Mouse (Mus musculus) ES-CJ7 (cell line): ENCODE data around the gene Tnpo3.
A peak's percentile ranks its signal among the peaks of the same experiment; 100 is the strongest.

Experiments used
- DNase-seq: peaks from one replicate; pipeline ENCODE4 v3.0.0; 2011; ENCODE audit warnings: low read depth, low spot score

Tnpo3 gene

DNA sequence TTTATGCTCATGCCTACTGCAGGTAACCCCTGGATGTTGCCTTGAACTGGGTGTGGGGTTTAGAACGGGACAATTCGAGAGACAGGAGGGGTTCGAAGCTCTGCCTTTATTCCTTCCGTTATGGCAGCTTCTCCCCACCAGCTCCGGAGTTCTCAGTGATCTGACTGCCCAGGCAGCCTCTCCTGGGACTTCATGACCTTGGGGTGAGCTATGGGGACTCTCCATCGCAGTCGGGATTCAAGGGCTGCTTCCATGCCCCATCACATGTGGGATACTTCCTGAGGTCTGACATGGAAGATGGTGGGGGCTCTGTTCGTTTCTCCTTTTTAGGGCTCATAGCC, 81.6 kb downstream of the Tnpo3 start:
- DNase-seq = no peak

DNA sequence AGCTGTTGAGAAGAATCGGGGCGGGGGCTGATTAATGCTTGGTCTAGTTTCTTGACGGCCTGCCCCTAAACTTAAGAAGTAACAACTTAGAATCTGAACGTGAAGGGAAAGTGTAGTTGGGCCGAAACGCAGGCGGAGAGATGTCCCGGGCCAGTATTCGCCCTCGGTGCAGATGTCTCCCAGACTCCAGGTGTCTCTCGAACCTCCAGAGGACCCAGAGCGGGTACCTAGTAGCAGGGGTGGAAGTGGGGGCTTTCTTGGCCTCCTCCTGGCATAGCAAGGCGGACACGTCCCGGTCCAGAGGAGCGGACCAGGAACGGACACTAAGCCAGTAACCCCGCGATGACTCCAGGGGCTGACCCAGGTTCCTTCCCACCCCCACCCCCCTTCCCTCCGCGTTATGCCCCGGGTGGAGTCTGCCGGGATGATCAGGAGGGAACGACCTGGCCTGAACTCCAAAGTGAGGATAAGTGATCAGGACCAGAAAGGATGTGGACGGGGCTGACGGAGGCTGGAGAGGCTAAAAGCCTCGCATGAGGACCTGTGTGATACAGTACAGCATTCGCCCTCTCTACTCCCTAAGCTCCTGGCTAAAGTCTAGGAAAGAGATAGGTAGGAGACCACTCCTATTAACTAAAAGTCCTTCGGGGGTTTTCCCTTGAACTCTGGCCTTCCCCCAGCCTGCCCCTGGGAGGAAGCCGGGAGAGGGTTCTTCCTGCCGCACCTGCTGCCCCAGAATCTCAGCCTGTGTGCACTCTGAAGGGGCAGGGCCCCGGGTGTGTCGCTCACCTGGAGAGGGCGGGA, 82.1 kb downstream of the Tnpo3 start:
- no peak for DNase-seq

- peak; percentile 37 for DNase-seq
These were observed 83.1 kb downstream of the Tnpo3 start, which contains the start of gene Irf5 for GRCm38 (mm10) chr6:29526281-29527251. Gene Irf5, plus strand, starts transcription at chr6:29526625.

GRCm38 (mm10) chr6:29525256-29525655, 84.4 kb downstream of the Tnpo3 start:
- peak; percentile 71 for DNase-seq

GRCm38 (mm10) chr6:29524034-29524489, 85.6 kb downstream of the Tnpo3 start:
- no peak for DNase-seq

DNA sequence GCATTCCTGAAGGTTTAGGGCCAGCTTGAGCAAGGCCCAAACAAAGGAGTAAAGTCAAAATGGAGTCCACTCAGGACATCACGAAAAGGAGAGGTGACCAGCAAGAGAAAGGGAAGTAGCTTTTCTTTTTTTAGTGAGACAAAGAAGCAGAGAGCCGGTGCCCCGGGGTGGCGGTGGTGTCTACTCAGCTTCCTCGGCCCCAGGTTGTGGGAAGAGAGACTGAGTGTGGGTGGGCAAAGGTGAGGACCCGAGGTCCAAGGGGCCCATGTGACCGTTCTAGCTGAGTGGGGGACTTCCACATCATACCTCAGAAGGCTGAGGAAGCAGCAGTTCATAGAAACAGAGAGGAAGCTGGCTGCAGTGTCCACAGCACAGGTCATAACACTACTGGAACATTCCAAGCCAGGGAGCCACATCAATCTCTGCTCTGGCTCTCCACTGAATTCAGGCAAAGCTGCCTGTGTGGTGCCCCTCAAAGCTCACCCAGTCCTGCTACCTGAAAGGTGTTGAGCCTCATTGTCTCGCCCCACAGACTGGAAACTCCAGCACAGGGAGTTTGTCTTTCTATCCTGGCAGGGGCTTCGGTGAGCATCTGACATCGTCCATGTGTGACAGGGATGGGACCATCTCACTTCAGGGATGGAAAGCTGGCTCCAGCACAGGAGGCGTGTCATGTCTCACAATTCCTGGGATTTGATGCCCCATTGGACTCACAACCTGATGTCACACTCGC, 86.2 kb downstream of the Tnpo3 start:
- DNase-seq = no peak

DNA sequence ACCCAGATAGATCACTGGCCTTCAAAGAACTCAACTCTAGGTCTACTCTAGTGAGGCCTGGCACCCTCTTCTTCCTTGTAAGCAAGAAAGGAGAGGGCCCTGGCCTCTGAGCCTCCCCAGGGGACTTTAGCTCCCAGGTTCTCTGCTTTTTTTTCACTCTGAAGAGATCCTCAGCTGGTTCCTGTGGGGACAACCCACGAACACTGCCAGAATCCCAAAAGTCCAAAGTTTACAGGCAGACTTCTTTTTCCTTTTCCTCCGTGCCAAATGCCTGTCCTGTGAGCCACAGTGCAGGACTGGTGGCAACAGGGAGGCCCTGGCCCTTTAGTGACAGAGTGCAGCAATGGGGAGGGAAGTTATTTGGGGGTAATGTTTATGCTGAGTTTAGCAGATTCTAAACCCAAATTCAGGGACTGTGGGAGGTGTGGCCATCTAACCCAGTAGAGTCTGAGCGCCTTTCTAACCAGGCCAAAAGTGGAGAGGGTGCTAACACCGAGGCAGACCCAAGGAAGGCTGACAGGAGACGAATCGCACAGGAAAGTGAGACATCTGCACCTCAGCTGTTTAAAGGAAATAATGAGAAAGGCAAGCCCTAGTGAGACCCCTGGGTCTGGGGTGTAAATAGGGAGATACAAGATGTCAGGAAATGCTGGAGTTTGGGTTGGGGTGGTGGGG, 86.9 kb downstream of the Tnpo3 start:
- DNase-seq = no peak

DNA sequence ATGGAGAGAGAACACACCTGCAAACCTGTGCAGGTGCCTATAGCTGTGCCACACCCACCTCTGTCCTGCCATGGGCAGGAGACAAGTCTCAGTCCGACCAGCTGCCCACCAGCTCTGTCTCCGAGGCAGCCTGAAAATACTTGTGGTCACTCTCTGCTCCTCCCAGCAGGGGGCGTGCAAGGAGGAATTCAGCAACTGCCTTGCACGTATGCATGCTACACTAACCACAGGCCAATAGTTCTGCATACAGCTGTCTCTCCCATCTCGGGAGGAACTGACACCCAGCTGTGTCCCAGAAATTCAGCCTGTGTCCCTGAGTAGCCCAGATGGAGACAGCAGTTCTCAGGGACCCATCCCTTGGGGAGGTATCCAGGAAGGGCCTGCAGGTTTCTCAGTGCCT, 92.5 kb downstream of the Tnpo3 start:
- DNase-seq = peak; percentile 79

GRCm38 (mm10) chr6:29513284-29513683, 96.4 kb downstream of the Tnpo3 start:
- peak; percentile 43 for DNase-seq

- DNase-seq = peak; percentile 46
These were observed 100.6 kb downstream of the Tnpo3 start for GRCm38 (mm10) chr6:29509086-29509485.

DNA sequence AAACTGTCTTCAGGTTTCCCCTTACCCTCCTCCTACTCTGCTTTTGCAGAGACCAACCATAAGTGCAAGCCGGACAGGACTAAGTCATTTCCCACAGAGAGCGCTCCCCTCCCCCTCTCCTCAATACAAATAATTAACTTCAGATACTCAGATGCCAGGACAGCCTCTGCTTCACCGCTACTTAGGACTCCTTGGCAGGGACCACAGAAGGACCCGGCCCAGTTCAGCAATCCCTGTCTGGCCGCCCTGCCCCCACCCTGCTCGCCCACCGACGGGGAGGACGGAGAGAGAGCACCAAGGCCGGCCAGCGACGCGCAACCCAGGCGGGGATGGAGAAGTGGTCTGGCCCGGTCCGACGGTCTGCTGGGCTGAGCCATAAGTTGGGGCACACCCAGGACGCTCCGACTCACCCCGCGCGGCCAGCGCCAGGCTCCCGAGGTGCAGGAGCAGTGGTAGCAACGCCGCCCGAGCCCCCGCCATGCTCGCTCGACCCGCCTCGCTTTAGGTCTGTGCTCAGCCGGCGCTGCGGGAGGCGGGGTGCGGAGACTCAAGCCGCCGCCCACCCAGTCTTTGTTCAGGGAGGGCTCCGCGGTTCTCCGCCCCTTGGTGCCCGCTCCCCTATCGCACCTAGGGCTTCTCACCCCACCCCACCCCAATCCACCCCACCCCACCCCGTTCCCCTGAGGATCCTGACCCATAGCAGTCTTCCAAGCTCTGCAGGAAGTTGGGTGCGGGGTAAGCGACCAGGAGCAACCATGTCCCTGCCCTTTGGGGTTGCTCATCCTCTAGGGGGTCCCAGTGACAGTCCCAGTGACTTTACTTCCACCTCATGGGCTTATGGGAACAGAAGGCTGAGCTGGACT, 102.0 kb downstream of the Tnpo3 start, which contains the start of gene Kcp:
Gene Kcp (minus strand): TSS at position 506 of the 863 bp plus-strand sequence.
- DNase-seq = no peak

DNA sequence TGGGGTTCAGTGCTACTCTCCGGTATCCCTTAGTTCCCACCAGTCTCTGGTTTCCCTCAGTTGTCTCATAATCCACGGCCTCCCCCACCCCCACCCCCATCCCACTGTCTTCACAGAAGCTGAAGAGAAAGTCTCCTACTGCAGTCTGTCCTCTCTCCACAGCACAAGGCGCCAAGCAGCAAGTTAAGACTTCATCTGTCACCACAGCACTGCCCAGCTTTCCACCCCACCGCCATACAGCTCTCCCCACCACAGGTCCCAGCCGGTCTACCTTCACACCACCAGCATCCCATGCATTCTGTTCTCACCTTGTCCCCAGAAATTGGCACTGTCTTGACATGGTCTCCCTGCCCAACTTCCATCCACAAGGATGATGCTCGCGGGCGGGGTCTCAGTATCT, 102.9 kb downstream of the Tnpo3 start:
- DNase-seq = no peak

DNA sequence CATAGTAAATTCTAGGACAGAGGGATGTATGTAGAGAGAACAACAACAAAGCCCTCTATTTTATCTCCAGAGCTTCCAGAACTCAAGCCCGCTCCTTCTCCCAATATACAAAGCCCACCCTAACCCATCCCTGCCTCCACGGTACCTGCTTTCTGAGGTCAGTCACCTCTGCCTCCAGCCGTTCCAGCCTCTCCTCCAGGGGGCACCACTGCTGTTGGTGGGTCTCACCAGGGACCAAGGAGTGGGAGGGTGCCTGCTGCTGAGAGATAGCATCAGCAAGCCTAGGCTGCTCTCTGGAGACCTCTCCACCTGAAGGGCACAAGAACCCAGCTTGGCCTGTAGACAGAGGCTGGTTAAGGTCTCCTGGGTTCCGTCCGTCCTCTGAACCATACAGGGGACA, 104.2 kb downstream of the Tnpo3 start:
- no peak for DNase-seq

DNA sequence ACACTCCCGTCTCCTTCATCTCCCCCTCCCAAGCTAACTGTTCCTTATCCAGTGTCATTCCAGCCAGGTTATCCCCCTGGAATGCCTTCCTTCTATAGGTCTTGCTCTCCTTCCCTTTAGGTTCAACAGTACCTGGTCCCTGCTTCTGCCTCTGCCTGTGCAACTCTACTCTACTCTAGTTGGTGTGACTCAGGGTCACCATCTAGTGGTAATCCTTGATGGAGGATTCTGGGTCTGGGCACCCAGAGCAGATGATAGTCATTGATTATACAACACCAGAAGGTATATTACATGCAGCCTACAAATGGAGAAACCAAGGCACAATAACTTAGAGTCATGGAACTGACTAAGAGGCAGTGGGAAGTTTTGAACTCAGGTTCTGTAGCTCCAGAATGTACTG, 108.1 kb downstream of the Tnpo3 start:
- no peak for DNase-seq

GRCm38 (mm10) chr6:29500810-29501209, 108.9 kb downstream of the Tnpo3 start:
- no peak for DNase-seq

- DNase-seq = no peak
These were observed 109.5 kb downstream of the Tnpo3 start for GRCm38 (mm10) chr6:29500177-29500576.

GRCm38 (mm10) chr6:29497791-29498190, 111.9 kb downstream of the Tnpo3 start:
- DNase-seq = no peak

DNA sequence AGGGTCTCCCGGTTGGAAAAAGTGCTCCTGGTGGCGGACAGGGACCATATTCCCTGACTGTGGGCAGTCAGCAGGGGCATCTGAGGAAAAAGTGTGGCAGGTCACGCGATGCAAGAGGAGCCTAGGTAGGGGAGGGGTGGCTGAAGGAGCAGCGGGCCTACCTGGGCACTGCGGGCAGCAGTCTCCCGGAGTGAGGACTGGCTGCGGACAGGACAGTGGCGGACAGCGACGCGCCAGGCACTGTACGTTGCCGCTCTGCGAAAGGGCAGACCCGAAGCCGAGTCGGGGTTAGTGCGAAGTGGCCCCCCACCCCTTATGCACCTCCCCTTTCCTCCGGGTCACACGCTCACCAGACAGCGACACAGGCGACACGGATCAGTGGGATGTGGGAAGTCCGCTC, 113.4 kb downstream of the Tnpo3 start:
- no peak for DNase-seq

GRCm38 (mm10) chr6:29494101-29494500, 115.6 kb downstream of the Tnpo3 start:
- no peak for DNase-seq
